Mouse (Mus musculus) brain, embryonic 14.5 days (tissue): ENCODE results near the gene Masp1. TPM values are rescaled to one million over a fixed set of nuclear protein-coding genes. Genes with fewer than 3 reads are reported as not detected.

Source experiments
- DNase-seq: peaks from one replicate; pipeline ENCODE4 v3.0.0-alpha.2; 2011; ENCODE audit warnings: low read depth
- CTCF ChIP-seq: fragments of 200-500 bp; IDR thresholded peaks from 2 replicates; pipeline ENCODE4 v1.5.1; 2012; ENCODE audit warnings: inconsistent platforms, mild to moderate bottlenecking, moderate library complexity, borderline replicate concordance; ENCODE audit not compliant: insufficient read depth, insufficient read length; ENCODE audit errors: extremely low read depth
- POLR2A ChIP-seq: fragments of 200-500 bp; IDR thresholded peaks from 2 replicates; pipeline ENCODE4 v1.6.1; 2012; ENCODE audit warnings: mild to moderate bottlenecking, inconsistent platforms, borderline replicate concordance; ENCODE audit not compliant: poor library complexity, insufficient read depth, insufficient read length, severe bottlenecking; ENCODE audit errors: extremely low read depth
- polyA plus RNA-seq: library from polyadenylated mRNA; depleted of rRNA; stranded (reverse); fragments of >200 nt; gene quantifications from 2 replicates; pipeline ENCODE4 v1.2.3, GENCODE M21; 2012

Masp1 gene
- polyA plus RNA-seq, 1 experiment = 49.5 TPM

GRCm38 (mm10) chr16:23457338-23457737, 63.3 kb downstream of the Masp1 start:
- TF ChIP-seq POLR2A (no peak), CTCF (no peak)
- no peak for DNase-seq

- DNase-seq = no peak
- TF ChIP-seq POLR2A (no peak), CTCF (no peak)
Measured at GRCm38 (mm10) chr16:23456534-23456933, 64.1 kb downstream of the Masp1 start.

GRCm38 (mm10) chr16:23454376-23454775, 66.2 kb downstream of the Masp1 start:
- TF ChIP-seq CTCF (no peak), POLR2A (no peak)
- DNase-seq = no peak

GRCm38 (mm10) chr16:23452476-23452875, 68.1 kb downstream of the Masp1 start:
- TF ChIP-seq POLR2A (no peak), CTCF (peak; percentile 85; the same call in 1 of the 2 replicates)
- DNase-seq = peak; percentile 80

- DNase-seq = no peak
- no peak for TF ChIP-seq POLR2A
- no peak for TF ChIP-seq CTCF
Measured at GRCm38 (mm10) chr16:23450816-23451215, 69.8 kb downstream of the Masp1 start.

GRCm38 (mm10) chr16:23449946-23450345, 70.7 kb downstream of the Masp1 start:
- TF ChIP-seq POLR2A (no peak), CTCF (no peak)
- DNase-seq = no peak

GRCm38 (mm10) chr16:23444231-23444630, 76.4 kb downstream of the Masp1 start:
- DNase-seq = no peak
- no peak for TF ChIP-seq POLR2A
- no peak for TF ChIP-seq CTCF

GRCm38 (mm10) chr16:23437404-23438166, 83.0 kb downstream of the Masp1 start:
- DNase-seq = no peak
- TF ChIP-seq POLR2A (no peak), CTCF (no peak)

- TF ChIP-seq POLR2A = no peak
- no peak for TF ChIP-seq CTCF
- DNase-seq = no peak
Measured at GRCm38 (mm10) chr16:23429991-23430390, 90.6 kb downstream of the Masp1 start.

- peak; percentile 33 for DNase-seq
- TF ChIP-seq POLR2A (no peak), CTCF (no peak)
Measured at GRCm38 (mm10) chr16:23428647-23429319, 91.8 kb downstream of the Masp1 start, which contains the start of gene Rtp1. TSS of gene Rtp1 (plus strand) at chr16:23429133.

GRCm38 (mm10) chr16:23427701-23428100, 92.9 kb downstream of the Masp1 start:
- DNase-seq = no peak
- no peak for TF ChIP-seq POLR2A
- no peak for TF ChIP-seq CTCF

- no peak for DNase-seq
- TF ChIP-seq POLR2A = no peak
Measured at GRCm38 (mm10) chr16:23423825-23424224, 96.8 kb downstream of the Masp1 start.

- TF ChIP-seq POLR2A (no peak), CTCF (no peak)
- DNase-seq = no peak
Measured at GRCm38 (mm10) chr16:23419565-23420085, 101.0 kb downstream of the Masp1 start.
